Mouse (Mus musculus): ENCODE results near the gene Phykpl. TPM values are rescaled to one million over a fixed set of nuclear protein-coding genes. Genes with fewer than 3 reads are reported as not detected.

Phykpl gene
- polyA plus RNA-seq (2012; rRNA removed): 7.3 and 10.1 TPM in 2 replicates
- polyA plus RNA-seq (2014; fragmentation: Nextera tagmentation; extraction: Ambion mirVana): 10.7 TPM in 2 replicates

DNA sequence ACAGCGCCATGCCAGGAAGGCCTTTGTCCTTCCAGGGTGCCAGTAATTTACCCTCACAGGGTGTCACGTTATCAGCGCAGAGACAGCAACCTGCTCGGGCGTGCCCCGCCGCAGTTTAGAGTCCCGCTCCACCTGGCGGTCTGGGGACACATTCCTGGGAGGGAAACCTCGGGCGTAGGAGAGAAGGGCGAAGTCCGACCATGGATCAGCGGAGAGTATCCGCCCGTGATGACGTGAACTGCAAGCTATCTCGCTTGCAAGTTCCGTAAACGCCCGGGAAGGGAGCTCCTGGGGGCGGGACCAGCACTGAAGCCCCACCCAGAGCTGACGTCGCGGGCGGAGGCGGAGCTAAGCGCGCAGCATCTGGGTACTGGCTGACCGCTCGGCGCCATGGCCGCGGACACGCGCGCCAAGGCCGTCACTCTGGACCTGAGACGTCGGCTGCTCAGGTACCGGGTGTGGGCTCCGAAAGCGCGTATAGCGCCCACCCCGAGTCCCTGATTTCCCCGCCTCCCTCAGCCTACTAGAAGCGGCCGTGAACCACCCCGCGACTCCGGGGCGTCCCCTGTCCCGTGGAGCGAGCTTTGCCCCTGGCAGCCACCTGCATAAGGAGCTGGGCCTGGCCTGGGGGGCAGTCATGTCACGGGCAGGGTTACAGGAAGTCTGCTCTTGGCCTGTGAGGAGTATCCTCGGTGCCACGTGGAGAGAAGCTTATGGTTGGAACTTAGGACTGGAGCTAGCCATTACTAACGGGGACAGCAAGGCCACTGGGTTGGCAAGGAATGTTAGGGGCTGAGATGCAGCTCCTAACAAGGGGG, at the start of gene Phykpl:
Phykpl (plus strand) TSS at position 327 of the 818 bp plus-strand sequence.
- H3K9ac ChIP-seq (replicated peaks): peak within 1 kb of the TSS; percentile 95
- H3K36me3 ChIP-seq (replicated peaks; ENCODE audit: control insufficient read depth, insufficient read depth, low read depth): peaks cover 25% of the 10 kb centered on the region
- H3K4me1 ChIP-seq (replicated peaks; ENCODE audit: control insufficient read depth in 2 of 2, insufficient read depth in 2 of 2, low read length in 1 of 2): peaks cover 18 to 27% of the 10 kb centered on the region in 2 experiments
- peak within 1 kb of the TSS; percentile 98 for H3K4me2 ChIP-seq (ENCODE audit: low read depth)
- DNase-seq (ENCODE audit: low read depth in 3 of 3, low spot score in 3 of 3): peak; percentile 95 to 96 (median 95)
- TF ChIP-seq CTCF (IDR thresholded peaks at IDR 0.05; ENCODE audit: low read depth) (peak; percentile 81), EP300 (IDR thresholded peaks at IDR 0.05; ENCODE audit: low read depth) (no peak)
- no peaks in the 10 kb centered on the region for H3K27me3 ChIP-seq (ENCODE audit: control insufficient read depth, insufficient read depth, low read length)
- peak within 1 kb of the TSS; percentile 94 for H3K27ac ChIP-seq
- ATAC-seq (ENCODE audit: insufficient read depth): peak; percentile 90
- H3K9me3 ChIP-seq (ENCODE audit: control insufficient read depth, low read length): no peaks in the 10 kb centered on the region
- under 1% methylated on average over 59 of the region's 59 CpGs for WGBS (ENCODE audit: insufficient replicate concordance)
- H3K4me3 ChIP-seq (ENCODE audit: insufficient read depth in 1 of 2, low read depth in 2 of 2, low read length in 2 of 2): peak within 1 kb of the TSS; percentile 94 to 95

DNA sequence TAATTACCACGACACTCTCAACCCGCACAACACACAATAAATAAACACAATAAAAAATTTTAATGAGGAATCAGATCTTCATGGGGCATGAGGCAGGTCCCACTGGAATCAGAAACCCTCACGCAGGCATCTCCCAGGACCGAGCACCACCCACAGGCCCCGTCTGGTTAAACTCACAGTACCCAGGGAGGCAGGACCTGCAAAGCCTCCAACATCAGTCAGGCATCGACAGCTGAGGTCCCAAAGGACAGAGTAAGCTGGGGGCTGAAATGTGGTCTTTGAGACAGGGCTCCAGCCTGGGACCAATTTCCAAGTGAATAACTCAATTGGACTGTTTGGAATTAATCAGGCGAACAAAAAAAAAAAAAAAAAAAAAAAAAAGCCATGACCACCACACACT, 46.2 kb upstream of the Phykpl start:
- H3K36me3 ChIP-seq (replicated peaks; ENCODE audit: control insufficient read depth, insufficient read depth, low read depth): no peaks in the 10 kb centered on the region
- DNase-seq (ENCODE audit: low read depth in 3 of 3, low spot score in 3 of 3) (no peak), ATAC-seq (ENCODE audit: insufficient read depth) (no peak)
- TF ChIP-seq CTCF (IDR thresholded peaks at IDR 0.05; ENCODE audit: low read depth): no peak
- no peak for TF ChIP-seq EP300 (IDR thresholded peaks at IDR 0.05; ENCODE audit: low read depth)
- no peak overlapping the region for H3K4me3 ChIP-seq (ENCODE audit: insufficient read depth in 1 of 2, low read depth in 2 of 2, low read length in 2 of 2)
- no peak overlapping the region for H3K4me2 ChIP-seq (ENCODE audit: low read depth)
- no peaks in the 10 kb centered on the region for H3K27me3 ChIP-seq (ENCODE audit: control insufficient read depth, insufficient read depth, low read length)
- H3K9me3 ChIP-seq (ENCODE audit: control insufficient read depth, low read length): no peaks in the 10 kb centered on the region
- H3K9ac ChIP-seq (replicated peaks): no peak overlapping the region
- H3K4me1 ChIP-seq (replicated peaks; ENCODE audit: control insufficient read depth in 2 of 2, insufficient read depth in 2 of 2, low read length in 1 of 2): peaks cover 0 to 2% of the 10 kb centered on the region in 2 experiments; a peak in 1 of 4 replicates
- WGBS (ENCODE audit: insufficient replicate concordance): 74% methylated on average over 7 of the region's 7 CpGs
- H3K27ac ChIP-seq: no peak overlapping the region

DNA sequence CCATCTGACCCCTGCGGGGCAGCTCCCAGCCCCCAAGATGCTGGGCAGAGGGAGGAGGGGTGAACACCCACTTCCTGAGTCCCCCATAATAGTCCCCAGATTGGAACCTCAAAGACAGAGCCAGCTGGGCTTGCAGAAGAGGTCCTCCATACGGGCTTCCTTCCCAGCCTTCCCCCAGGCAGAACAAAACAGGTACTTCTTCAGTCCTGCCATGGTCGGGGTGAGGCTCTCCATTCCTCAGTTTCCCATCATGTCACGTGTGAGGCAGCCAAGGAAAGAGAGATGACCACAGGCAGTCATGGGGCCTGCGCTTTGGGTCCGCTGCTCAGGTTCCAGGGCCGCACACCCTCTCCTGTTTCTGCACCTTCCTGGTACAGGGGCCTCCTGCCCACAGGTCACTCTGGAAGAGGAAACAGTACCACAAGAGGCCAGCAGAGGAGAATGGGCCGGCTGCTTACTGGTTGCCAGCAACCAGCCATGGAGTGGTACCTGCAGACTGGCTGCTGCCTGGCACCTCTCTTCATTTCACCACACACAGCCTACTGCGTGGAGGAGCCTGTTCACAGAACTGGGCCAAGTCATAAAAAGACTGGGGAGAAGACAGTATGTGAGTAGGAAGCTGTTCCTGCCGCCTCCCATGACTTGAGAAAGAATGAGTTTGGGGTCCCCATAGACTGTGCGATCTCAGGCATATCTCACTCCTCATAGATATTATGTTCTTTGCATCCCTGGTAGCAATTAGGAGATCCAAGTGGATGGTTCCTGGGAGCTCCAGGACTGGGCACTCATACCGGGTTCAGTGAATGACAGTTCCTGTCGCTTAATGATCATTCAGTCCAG, 45.4 kb upstream of the Phykpl start:
- Histone ChIP-seq H3K27me3 (ENCODE audit: control insufficient read depth, insufficient read depth, low read length) (no peaks in the 10 kb centered on the region), H3K9me3 (ENCODE audit: control insufficient read depth, low read length) (no peaks in the 10 kb centered on the region), H3K4me2 (ENCODE audit: low read depth) (no peak overlapping the region), H3K36me3 (replicated peaks; ENCODE audit: control insufficient read depth, insufficient read depth, low read depth) (no peaks in the 10 kb centered on the region), H3K9ac (replicated peaks) (no peak overlapping the region), H3K4me3 (ENCODE audit: insufficient read depth in 1 of 2, low read depth in 2 of 2, low read length in 2 of 2) (no peak overlapping the region), H3K27ac (no peak overlapping the region), H3K4me1 (replicated peaks; ENCODE audit: control insufficient read depth in 2 of 2, insufficient read depth in 2 of 2, low read length in 1 of 2) (peaks cover 0 to 3% of the 10 kb centered on the region in 2 experiments; a peak in 2 of 4 replicates)
- no peak for DNase-seq (ENCODE audit: low read depth in 3 of 3, low spot score in 3 of 3)
- TF ChIP-seq CTCF (IDR thresholded peaks at IDR 0.05; ENCODE audit: low read depth) (no peak), EP300 (IDR thresholded peaks at IDR 0.05; ENCODE audit: low read depth) (no peak)
- 43% methylated on average over 13 of the region's 13 CpGs for WGBS (ENCODE audit: insufficient replicate concordance)
- ATAC-seq (ENCODE audit: insufficient read depth): peak; percentile 28

DNA sequence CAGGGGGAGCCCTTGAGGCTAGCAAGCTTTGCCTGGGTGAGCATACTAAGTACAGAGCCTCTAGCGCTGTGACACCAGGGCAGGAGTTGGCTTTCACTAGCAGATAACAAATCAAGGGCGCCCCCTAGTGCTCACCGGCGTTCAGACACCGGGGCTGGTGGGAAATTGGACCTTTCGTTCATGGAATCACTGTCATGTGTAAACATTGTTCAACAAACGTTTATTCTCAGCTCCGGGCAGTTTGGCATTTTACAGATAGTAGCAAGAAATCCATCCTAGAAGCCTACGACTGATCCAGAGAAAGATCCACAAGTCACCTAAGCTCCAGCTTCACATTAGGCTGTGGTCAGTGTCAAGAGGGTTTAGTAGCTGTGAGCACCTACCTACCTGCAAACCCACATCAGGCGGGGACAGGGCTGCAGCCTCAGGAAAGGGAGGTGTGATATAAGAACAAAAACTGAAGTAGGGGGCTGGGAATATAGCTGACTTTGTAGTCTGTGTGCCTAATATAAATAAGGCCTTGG, 44.7 kb upstream of the Phykpl start:
- Histone ChIP-seq H3K27ac (no peak overlapping the region), H3K27me3 (ENCODE audit: control insufficient read depth, insufficient read depth, low read length) (no peaks in the 10 kb centered on the region), H3K9me3 (ENCODE audit: control insufficient read depth, low read length) (no peaks in the 10 kb centered on the region), H3K4me3 (ENCODE audit: insufficient read depth in 1 of 2, low read depth in 2 of 2, low read length in 2 of 2) (no peak overlapping the region), H3K4me2 (ENCODE audit: low read depth) (no peak overlapping the region), H3K4me1 (replicated peaks; ENCODE audit: control insufficient read depth in 2 of 2, insufficient read depth in 2 of 2, low read length in 1 of 2) (peaks cover 0 to 6% of the 10 kb centered on the region in 2 experiments; a peak in 2 of 4 replicates), H3K36me3 (replicated peaks; ENCODE audit: control insufficient read depth, insufficient read depth, low read depth) (no peaks in the 10 kb centered on the region), H3K9ac (replicated peaks) (no peak overlapping the region)
- ATAC-seq (ENCODE audit: insufficient read depth) (peak; percentile 81), DNase-seq (ENCODE audit: low read depth in 3 of 3, low spot score in 3 of 3) (peak; percentile 83 to 88 (median 88))
- WGBS (ENCODE audit: insufficient replicate concordance): 7% methylated on average over 10 of the region's 10 CpGs
- TF ChIP-seq CTCF (IDR thresholded peaks at IDR 0.05; ENCODE audit: low read depth) (peak; percentile 99), EP300 (IDR thresholded peaks at IDR 0.05; ENCODE audit: low read depth) (no peak)
